Mouse (Mus musculus) 3134 (cell line): Measurements from ENCODE around the gene Stim1.
A peak's percentile ranks its signal among the peaks of the same experiment; 100 is the strongest.

Source experiments
- DNase-seq: peaks from one replicate; pipeline ENCODE4 v3.0.0-alpha.2; 2011; ENCODE audit warnings: low spot score; ENCODE audit not compliant: insufficient read length; ENCODE audit errors: extremely low read depth

The Stim1 gene

DNA sequence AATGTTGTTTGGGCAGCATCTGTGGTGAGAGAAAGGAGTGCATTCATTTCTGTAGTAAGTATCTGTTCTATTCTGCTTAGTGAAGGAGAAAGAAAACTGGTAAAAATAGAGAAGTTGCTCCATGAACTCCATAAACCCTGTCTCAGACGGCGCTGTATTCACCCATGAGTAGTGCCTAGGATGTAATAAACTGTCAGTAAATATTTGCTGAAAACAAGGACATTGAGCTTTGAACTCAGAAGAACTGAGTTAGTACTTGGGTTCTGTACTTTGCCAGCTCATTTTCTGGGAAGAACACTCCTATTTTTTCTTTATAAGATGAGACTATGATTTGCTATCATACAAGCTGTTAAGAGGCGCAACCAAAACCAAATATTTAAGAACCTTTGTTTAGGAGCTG lies 24.6 kb downstream of the Stim1 start:
- no peak for DNase-seq

DNA sequence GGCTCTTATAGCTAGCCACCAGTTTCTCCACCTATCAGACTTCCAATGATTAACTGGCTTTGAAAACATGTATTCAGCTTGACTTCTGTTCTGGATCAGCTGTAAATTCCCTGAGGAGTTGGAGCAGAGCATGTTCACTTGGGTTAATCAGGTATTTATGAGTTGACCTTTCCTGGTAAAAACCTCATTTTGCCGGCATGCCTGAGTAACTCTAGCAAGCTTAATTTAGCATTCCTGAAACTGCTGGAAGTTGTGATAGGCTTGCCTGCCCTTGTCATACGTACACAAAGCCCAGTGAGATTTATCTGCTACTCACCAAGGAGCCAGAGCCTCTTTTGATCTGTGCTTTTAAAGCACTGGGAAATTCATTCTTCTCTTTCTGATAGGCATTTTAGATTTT lies 25.6 kb downstream of the Stim1 start:
- no peak for DNase-seq

DNA sequence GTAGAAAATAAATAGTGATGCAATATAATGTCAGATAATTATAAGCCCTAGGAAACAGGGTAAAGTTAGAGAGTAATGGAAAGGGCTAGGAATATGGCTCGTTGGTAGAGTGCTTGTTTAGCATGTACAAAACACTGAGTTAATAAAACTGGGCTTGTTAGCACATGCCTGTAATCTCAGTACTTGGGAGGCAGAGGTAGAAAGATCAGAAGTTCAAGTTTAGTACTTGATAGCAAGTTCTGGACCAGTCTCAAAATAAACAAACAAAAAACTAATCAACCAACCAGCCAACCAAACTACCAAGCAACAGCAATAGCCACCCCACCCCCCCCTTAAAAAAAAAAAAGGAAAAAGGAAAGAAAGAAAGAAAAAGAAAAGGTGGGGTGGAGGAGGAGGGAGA lies 33.2 kb downstream of the Stim1 start:
- DNase-seq: no peak

DNA sequence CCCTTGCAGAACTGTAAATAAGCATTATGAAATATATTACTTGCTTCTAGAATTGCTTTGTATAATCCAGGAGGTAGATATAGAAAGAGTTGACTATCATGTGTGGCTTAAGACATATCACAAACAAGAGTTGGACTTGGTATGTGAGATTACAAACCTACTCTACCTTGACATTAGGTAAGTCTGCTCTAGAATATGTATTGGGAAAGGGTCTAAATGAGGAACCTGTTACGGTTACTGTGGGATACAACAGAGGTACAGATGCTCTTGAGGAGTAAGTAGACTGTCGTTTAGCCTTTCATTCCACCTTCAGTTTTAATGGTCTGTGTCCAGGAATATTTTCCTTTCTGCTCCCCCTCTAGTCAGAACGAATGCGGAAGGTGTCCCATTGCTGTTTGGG lies 34.9 kb downstream of the Stim1 start:
- DNase-seq: no peak

DNA sequence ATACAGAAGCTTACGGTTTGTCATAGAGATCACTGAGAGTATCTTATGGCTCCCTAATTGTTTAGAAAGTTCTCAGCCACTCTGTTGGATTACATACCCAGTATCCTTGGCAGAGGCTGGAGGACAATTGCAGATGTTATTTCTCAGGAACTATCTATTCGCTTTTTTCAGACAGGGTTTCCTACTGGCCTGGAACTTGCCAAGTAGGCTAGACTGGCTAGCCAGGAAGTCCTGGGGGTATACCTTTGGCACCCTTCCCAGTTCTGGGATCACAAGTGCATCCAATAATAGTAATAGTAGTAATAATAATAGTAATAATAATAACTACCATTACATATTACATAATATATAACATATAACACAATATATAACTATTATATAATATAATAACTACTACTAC lies 38.0 kb downstream of the Stim1 start:
- no peak for DNase-seq

DNA sequence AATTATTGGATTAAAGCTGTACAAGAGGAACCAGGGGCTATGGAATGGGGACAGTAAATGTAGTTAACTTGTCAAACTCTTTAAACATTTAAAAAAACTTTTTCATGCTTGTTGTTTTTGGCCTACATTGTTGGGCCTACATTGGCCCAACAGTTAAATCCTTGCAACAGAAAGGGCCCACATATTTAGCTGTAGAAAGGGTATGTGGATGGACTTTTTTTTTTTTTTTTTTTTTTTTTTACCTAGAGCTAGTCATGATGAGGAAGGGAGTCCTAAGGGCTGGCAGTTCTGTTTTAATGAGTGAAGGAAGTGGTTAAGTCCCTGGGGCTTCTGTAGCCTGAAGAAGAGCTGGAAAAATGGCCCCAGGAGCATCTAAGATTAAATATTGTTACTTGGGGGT lies 42.7 kb downstream of the Stim1 start:
- no peak for DNase-seq

DNA sequence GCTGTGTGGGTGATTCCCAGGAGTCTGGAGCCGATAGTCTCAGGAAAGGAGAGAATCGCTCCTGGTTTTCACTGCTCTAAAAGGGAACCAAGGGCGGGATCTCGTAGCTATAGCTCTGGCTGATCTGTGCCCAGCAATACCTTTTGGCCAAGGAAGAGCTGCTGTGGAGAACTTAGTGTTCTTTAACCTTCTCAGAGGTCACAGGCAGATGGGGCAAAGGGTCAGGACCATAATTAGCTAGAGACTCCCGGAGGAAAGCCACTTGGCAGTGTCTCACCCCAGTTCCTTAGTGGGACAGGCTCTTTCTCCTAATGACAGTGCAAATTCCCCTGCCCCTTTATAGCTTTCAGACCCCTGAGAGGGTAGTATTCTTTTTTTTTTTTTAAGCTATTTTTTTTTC lies 43.2 kb downstream of the Stim1 start:
- no peak for DNase-seq

DNA sequence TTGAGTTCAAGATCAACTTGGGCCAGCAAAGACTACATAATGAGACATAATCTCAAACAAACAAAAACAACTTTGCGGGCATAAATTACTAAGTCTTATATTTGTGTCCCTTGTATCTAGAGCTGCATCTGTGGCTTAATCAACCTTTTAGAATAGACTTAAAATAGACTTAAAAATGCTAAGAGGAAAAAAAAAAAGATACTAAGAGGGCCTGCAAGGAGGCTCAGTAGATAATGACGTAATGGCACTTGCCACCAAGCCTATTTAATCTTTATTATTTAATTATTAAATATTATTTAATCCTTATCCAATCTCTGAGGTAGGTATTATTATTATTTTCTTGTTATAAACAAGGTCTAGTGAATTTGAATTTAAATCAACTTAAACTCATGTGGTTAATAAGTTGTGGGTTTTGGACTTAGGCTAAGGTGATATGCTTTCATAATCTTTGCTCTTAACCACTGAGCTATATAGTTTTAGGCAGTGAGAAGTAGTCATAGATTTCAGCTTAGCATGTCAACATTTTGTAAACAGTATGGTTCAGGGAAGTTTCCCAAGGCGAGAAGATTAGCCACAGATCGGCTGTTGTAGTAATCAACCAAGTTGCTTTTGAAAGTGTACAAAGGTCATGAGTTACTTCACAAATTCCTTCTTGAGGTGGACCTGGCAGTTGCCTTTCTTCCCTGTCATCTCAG lies 45.4 kb downstream of the Stim1 start:
- DNase-seq: no peak

DNA sequence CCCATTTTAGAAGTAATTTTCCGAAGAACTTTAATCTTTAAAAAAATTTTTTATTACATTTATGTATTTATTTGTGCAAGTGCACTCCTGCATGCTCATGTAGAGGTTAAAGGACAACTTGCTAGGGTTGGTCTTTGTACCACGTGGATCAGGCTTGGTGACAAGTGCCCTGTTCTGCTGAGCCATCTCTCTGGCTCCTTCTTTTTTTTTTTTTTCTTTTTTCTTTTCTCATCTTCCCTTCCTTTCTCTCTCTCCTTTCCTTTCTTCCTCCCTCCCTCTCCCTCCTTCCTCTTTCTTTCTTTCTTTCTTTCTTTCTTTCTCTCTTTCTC lies 45.9 kb downstream of the Stim1 start:
- no peak for DNase-seq

DNA sequence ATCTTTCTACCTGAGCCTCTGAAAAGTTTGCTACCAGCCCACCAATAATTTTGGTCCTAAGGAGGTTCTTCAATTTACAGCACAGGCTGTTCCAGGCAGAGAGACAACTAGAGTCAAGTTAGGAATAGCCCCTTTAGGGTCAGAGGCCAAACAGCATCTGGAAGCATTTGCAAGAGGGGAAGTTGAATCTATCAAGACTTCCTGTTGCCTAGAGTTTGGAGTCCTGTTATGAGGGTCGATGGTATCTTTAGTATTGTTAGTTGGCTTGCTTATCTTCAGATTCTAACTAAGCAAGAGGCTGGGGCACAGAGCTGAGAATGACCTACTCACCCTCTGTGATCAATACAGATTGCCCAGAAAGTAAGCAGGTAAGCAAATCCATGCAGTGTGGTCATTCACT lies 46.5 kb downstream of the Stim1 start:
- DNase-seq: no peak

DNA sequence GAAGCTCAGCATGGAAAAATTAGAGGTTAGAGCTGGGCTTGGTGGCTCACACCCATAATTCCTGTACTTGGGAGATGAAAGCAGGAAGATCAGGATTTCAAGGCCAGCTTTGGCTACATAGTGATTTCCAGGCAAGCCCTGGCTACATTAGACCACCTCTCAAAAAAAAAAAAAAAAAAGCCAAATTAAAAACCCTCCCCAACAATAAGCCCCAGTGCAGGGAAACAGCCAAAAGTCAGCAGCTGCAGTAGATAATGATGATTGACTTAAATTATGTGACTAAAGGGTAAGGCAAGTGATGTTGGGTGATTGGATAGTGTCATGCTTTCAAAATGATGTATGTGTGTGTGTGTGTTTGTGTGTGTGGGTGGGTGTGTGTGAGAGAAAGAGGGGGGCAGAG lies 47.3 kb downstream of the Stim1 start:
- no peak for DNase-seq

DNA sequence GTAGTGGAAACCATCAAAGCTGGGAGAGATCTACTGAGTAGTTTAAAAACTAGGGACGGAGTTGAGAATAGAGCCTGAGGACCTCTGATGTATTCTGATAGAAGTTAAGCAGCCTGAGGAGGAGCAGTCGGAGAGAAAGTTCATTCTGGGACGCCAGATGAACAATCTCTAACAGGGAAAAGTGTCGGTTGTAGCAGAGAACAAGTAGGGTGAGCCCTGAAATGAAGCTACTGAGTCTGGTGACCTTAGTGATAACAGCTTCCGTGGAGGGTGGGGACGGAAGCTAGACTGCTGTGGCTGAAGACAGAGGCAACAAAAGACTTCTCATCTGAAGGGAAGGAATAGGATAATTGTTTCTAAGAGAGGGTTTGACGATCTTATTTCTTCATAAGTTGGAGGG lies 47.8 kb downstream of the Stim1 start:
- no peak for DNase-seq

DNA sequence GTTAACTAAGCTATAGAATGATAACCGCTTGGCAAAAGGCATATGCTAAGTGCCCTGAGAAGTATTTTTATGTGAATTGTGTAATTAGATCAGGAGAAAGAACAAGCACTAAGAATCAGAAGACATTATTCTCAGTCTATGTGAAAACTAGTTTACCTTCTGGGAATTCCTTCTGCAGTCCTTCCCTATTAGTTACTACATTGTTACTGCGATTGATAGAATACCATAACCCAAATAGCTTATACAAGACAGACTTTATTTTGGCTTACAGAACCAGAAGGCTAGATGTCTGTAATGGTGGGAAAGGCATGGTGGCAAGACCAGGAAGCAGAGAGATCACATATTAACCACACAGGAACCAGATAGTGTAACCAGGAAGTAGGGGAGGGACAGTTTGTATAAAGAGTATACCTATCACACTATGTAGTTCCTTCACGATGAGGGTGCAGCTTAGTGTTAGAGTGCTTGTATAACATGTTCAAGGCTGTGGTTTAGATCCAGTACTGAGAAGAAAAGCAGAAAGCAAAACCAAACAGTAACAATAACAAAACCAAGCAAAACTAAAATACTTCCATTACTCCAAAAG lies 50.1 kb downstream of the Stim1 start:
- no peak for DNase-seq

DNA sequence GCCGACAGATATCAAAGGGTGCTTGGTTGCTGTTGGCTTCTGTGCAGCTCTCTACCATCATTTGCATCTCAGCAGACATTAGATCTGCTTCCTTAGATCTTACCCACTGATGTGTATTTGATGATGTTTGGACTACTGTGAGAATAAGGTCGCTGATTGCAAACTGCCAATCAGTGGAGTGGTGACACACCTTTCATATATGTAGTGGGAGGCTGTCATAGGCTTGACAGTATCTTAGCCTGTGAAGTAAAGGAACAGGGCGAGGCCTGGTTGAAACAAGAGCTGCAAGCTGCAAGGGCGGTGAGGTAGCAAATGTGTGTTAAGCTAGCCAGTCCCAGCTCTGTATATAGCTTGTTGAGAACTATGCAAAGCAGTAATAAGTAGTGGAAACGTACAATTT lies 54.5 kb downstream of the Stim1 start:
- DNase-seq: no peak

DNA sequence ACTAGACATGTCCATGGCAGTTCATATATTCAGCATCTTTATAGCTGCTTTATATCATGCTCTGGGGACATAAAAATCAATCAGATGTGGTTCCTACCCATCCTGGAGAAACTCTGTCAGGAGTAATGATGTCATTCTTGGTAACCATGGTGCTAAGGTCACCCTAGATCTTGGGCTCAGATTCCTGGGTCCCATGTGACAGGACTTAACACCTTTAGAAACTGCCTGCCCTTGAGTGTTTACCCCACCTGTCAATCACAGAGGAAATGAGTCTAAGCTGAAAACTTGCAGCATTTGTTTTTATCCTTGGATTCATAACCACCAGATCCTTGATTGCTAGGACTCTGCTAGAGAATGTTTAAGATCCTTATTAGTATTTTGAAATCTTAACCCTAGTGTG lies 58.7 kb downstream of the Stim1 start:
- DNase-seq: no peak

DNA sequence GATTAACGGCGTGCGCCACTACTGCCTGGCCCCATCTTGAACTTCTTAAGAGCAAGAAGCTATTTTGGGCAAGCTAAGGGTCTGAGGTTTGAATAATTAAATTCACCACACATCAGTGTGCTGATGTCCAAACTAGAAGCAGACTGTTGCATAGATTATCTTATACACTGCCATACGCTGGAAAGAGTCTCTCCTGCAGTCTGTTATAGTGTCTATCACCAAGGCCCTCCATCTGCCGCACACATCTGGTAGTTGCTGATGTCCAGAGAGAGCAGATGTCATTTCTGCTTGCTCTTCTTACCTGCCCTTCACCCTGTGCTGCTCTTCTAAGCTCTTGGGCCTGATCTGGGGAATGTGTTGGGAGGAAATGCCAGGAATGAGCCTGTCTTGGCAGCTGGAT lies 62.7 kb downstream of the Stim1 start:
- DNase-seq: no peak

DNA sequence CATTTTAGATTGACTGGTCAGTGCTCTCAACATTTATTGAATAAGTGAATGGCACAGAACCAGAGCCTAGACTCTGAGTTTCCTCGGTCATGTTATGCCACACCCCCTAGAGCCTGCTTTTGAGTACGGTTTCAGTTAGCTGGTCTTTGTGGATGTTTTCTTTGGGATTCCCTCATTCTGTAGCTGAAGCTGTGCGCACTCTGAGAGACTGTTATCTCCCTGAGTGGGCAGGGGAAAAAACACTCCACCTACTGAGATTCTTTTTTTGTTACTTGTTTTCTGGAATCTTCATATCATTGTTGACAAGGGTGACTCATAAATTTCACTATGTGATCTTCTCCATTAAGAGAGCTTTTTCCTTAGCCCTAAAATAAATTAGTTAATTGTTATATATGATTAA lies 63.9 kb downstream of the Stim1 start:
- DNase-seq: no peak

DNA sequence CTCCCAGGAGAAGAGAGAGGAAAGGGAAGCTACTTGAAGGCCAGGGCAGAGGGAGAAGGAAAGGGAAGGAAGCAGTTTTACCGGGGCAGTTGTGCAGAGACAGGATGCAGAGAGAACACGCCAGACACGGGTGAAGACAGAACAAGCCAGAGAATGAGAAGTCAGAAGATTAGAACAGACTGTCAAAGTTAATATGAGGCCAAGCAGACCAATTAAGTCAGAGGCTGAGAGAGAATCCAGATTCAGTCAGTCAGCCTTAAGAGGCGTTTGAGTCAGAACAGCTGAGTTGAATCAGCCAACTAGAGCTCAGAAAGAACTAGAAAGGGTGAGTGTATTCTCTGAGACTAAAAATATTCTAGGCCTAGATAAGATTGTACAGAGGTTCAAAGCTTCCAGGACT lies 66.1 kb downstream of the Stim1 start:
- DNase-seq: no peak

DNA sequence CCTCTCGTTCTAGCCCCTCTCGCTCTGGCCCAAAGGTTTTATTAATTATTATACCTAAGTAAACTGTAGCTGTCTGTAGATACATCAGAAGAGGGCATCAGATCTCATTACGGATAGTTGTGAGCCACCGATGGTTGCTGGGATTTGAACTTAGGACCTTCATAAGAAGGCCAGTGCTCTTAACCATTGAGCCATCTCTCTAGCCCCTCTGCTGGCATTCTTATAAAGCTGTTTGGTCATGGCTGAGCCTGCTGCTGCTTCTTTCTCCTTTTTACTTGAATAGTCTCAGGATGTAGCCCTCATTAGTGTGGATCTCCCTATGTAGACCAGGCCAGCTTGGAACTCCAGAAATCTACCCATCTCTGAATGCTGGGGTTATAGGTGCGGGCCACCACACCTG lies 69.7 kb downstream of the Stim1 start:
- no peak for DNase-seq

DNA sequence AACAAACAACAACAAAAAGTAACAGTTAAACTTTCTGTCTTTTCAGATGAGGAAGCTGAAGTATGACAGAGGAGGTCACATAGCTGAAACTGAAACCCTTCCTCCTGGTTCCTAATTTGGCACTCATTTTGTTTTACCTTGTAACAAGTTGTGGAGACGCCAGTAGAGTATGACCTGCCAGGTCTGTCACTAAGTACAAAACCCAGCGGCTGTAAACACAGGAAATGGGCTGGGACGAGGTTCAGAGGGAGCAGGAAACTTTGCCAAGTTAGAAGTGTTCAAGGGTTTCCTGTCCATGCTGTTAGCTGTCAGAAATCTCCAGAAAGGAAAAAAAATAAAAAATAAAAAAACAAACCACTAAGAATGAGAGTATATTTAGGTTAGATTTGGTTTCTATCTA lies 70.3 kb downstream of the Stim1 start:
- DNase-seq: peak; percentile 11

DNA sequence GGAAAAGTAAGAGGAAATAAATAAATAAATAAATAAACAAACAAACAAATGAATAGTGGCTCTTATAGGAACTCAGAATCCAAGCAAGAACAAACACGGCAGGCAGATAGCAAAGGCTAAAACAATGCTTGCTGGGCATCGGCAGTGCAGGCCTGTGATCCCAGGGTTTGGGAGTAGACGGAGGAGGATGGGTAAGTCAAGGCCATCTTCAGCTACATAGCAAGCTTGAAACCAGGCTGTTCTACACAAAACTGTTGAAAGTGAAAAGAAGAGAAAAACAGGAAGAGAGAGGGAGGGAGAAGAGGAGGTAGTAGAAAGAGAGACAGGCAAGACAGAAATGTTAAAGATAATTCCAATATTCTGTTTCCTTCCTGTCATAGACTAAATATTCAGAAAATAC lies 71.3 kb downstream of the Stim1 start:
- DNase-seq: no peak

DNA sequence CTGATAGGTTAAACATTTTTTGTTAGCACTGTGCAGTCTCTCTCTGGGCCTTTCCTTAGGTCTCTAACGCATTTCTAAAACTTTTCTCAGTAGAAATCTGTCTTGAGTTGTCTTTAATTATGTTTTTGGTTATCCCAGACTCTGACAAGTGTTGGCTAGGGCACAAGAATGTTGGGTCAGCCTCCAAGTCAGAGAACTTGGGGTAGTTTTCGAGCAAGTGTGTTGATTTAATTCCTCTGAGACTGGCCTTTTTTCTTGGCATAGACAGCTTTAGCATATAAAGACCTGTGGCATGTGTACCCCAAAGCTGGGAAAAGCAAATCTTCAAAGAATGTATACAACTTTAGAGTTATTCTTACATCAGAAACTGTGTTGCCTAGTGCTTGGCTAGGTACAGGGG lies 78.3 kb downstream of the Stim1 start:
- DNase-seq: no peak

DNA sequence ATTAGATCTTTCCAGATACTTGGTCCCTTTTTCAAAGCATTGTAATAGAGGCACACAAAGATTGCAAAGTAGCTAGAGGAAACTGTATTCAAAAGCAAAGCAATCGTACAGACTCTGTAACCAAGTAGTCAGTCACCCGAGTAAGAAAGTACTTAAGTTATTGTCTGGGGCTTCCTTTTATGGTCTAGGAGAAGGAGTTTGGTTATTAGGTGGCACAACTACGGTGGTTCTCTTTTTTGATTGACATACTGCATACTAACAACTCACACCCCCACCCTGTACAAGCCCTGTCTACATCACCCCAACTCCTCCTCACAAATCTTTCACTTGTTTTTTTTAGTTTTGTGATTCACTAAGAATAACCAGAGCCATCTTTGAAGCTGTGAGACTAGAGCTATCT lies 79.7 kb downstream of the Stim1 start:
- no peak for DNase-seq
